Mouse (Mus musculus) CH12.LX (cell line): Measurements from ENCODE around the gene Cryzl2. TPM values are rescaled to one million over a fixed set of nuclear protein-coding genes. Genes with fewer than 3 reads are reported as not detected.

Experiments used
- DNase-seq: peaks from one replicate; pipeline ENCODE4 v3.0.0-alpha.2; 2013; ENCODE audit errors: extremely low read depth
- H3K27ac ChIP-seq: 2 replicates; pipeline ENCODE4 v1.5.1; 2012; ENCODE audit warnings: low read depth, mild to moderate bottlenecking, control low read depth, moderate library complexity; ENCODE audit not compliant: insufficient read depth
- H3K27me3 ChIP-seq: replicated peaks from 2 replicates; pipeline ENCODE3; 2012; ENCODE audit warnings: inconsistent platforms
- H3K36me3 ChIP-seq, 2 experiments: replicated peaks in 1 of 2; 2 replicates each; pipeline versions ENCODE3 to v1.6.1; 2012; ENCODE audit warnings: inconsistent platforms in 1 of 2, low read length in 1 of 2, mild to moderate bottlenecking in 1 of 2, mixed read lengths in 1 of 2, moderate library complexity in 1 of 2; ENCODE audit not compliant: control insufficient read depth in 1 of 2, insufficient read depth in 1 of 2
- H3K4me1 ChIP-seq, 2 experiments: 2 replicates each; pipeline ENCODE4 v1.6.1; 2012; ENCODE audit warnings: inconsistent platforms in 1 of 2, moderate library complexity in 1 of 2; ENCODE audit not compliant: insufficient read depth in 2 of 2, control insufficient read depth in 1 of 2
- H3K4me2 ChIP-seq: 2 replicates; pipeline ENCODE4 v1.6.1; 2012; ENCODE audit warnings: low read depth, mild to moderate bottlenecking, control low read depth; ENCODE audit not compliant: poor library complexity, insufficient read depth, severe bottlenecking
- H3K4me3 ChIP-seq, 3 experiments: fragments of 150-350 bp in 1 of 3; sonication (generic) in 1 of 3; replicated peaks in 1 of 3; 2 replicates each; pipeline versions ENCODE3 to v1.5.1; 2011 to 2012; ENCODE audit warnings: low read depth in 2 of 3, low read length in 2 of 3, mild to moderate bottlenecking in 2 of 3, moderate library complexity in 2 of 3, control low read depth in 1 of 3, improper control_type of control experiment in 1 of 3, inconsistent platforms in 1 of 3, mixed read lengths in 1 of 3; ENCODE audit not compliant: poor library complexity in 1 of 3
- H3K79me2 ChIP-seq: replicated peaks from 2 replicates; pipeline ENCODE4 v1.6.1; 2012; ENCODE audit warnings: mild to moderate bottlenecking, moderate library complexity; ENCODE audit not compliant: control insufficient read depth, poor library complexity, insufficient read depth, severe bottlenecking; ENCODE audit errors: extremely low read depth
- H3K9ac ChIP-seq: 2 replicates; pipeline ENCODE4 v1.6.1; 2012; ENCODE audit warnings: low read depth, mild to moderate bottlenecking, control low read depth, moderate library complexity; ENCODE audit not compliant: insufficient read depth
- H3K9me3 ChIP-seq: replicated peaks from 2 replicates; pipeline ENCODE3; 2012; ENCODE audit warnings: low read length, inconsistent platforms, mixed read lengths
- BHLHE40 ChIP-seq: IDR thresholded peaks from 2 replicates; pipeline ENCODE4 v1.6.1; 2011; ENCODE audit warnings: mild to moderate bottlenecking, low read depth, low read length, improper control_type of control experiment
- CHD1 ChIP-seq: IDR thresholded peaks from 2 replicates; pipeline ENCODE4 v1.6.1; 2012; ENCODE audit warnings: low read depth, low read length, improper control_type of control experiment, inconsistent platforms
- CTCF ChIP-seq, 2 experiments: IDR thresholded peaks in 1 of 2; conservative IDR thresholded peaks in 1 of 2; 2 replicates each; pipeline ENCODE4 v1.5.1; 2011 to 2012; ENCODE audit warnings: low read depth in 2 of 2, low read length in 2 of 2, improper control_type of control experiment in 1 of 2, inconsistent platforms in 1 of 2, mild to moderate bottlenecking in 1 of 2, moderate library complexity in 1 of 2
- E2F4 ChIP-seq: IDR thresholded peaks from 2 replicates; pipeline ENCODE4 v1.6.1; 2011; ENCODE audit warnings: low read depth, low read length, improper control_type of control experiment; ENCODE audit not compliant: insufficient replicate concordance
- IRF4 ChIP-seq: IDR thresholded peaks from 2 replicates; pipeline ENCODE4 v1.6.1; 2014; ENCODE audit warnings: low read depth, mild to moderate bottlenecking, inconsistent platforms, low read length, improper control_type of control experiment
- JUN ChIP-seq: IDR thresholded peaks from 2 replicates; pipeline ENCODE4 v1.6.1; 2011; ENCODE audit warnings: low read depth, mild to moderate bottlenecking, low read length, improper control_type of control experiment, moderate library complexity; ENCODE audit not compliant: insufficient read depth
- MAZ ChIP-seq: IDR thresholded peaks from 2 replicates; pipeline ENCODE4 v1.6.1; 2012; ENCODE audit warnings: low read depth, mild to moderate bottlenecking, inconsistent platforms, low read length, improper control_type of control experiment, moderate library complexity
- MEF2A ChIP-seq: IDR thresholded peaks from 2 replicates; pipeline ENCODE4 v1.6.1; 2014; ENCODE audit warnings: low read depth, mild to moderate bottlenecking, inconsistent platforms, low read length, improper control_type of control experiment, borderline replicate concordance
- MXI1 ChIP-seq: IDR thresholded peaks from 2 replicates; pipeline ENCODE4 v1.6.1; 2011; ENCODE audit warnings: mild to moderate bottlenecking, low read depth, low read length, improper control_type of control experiment
- NELFE ChIP-seq: IDR thresholded peaks from 2 replicates; pipeline ENCODE4 v1.6.1; 2011; ENCODE audit warnings: low read depth, low read length, improper control_type of control experiment
- POLR2AphosphoS2 ChIP-seq: IDR thresholded peaks from 2 replicates; pipeline ENCODE4 v1.6.1; 2011; ENCODE audit warnings: low read depth, low read length, improper control_type of control experiment
- RAD21 ChIP-seq: IDR thresholded peaks from 2 replicates; pipeline ENCODE4 v1.6.1; 2011; ENCODE audit warnings: low read depth, mild to moderate bottlenecking, low read length, improper control_type of control experiment, moderate library complexity
- RCOR1 ChIP-seq: conservative IDR thresholded peaks from 2 replicates; pipeline ENCODE4 v1.6.1; 2012; ENCODE audit warnings: low read depth, mild to moderate bottlenecking, inconsistent platforms, low read length, improper control_type of control experiment
- TBP ChIP-seq: conservative IDR thresholded peaks from 2 replicates; pipeline ENCODE4 v1.6.1; 2011; ENCODE audit warnings: low read depth, low read length, improper control_type of control experiment
- USF2 ChIP-seq: conservative IDR thresholded peaks from 2 replicates; pipeline ENCODE4 v1.6.1; 2011; ENCODE audit warnings: low read depth, low read length, improper control_type of control experiment
- ZC3H11A ChIP-seq: IDR thresholded peaks from 2 replicates; pipeline ENCODE4 v1.6.1; 2012; ENCODE audit warnings: low read depth, mild to moderate bottlenecking, inconsistent platforms, low read length, improper control_type of control experiment
- ZKSCAN1 ChIP-seq: IDR thresholded peaks from 2 replicates; pipeline ENCODE4 v1.6.1; 2012; ENCODE audit warnings: low read depth, inconsistent platforms, low read length, improper control_type of control experiment, borderline replicate concordance
- dilution Hi-C: fragments of 300-500 bp; cut with MboI; formaldehyde crosslinking; loops from 2 replicates; pipeline ENCODE4 v1.14.3; 2020; ENCODE audit warnings: low sequenced_read_pairs; ENCODE audit not compliant: extremely low pct_unique_long_range_greater_than_20kb, extremely low pct_ligation_motif_present
- in situ Hi-C: fragments of 300-500 bp; cut with MboI; formaldehyde crosslinking; loops from 3 replicates; pipeline ENCODE4 v1.14.3; 2019; ENCODE audit warnings: low sequenced_read_pairs, low pct_ligation_motif_present, low pct_unique_long_range_greater_than_20kb, mixed read lengths
- polyA plus RNA-seq: library from polyadenylated mRNA; unstranded; fragments of >175 nt; gene quantifications from 2 replicates; pipeline ENCODE4 v1.2.1, GENCODE M21; 2012; ENCODE audit warnings: low read depth; ENCODE audit not compliant: insufficient read length
- total RNA-seq, 2 experiments: library from RNA; depleted of rRNA; stranded (reverse); fragments of 300-350 nt in 1 of 2; fragments of >200 nt in 1 of 2; gene quantifications; 2 replicates each; pipeline ENCODE4 v1.2.3; 2012 to 2014

The Cryzl2 gene
- total and polyA plus RNA-seq, 3 experiments: 22.5 to 41.0 (median 25.0) TPM

- Histone ChIP-seq H3K27ac (no peak overlapping the region), H3K79me2 (no peaks in the 10 kb centered on the region), H3K9me3 (no peaks in the 10 kb centered on the region), H3K9ac (no peak overlapping the region), H3K4me2 (no peak overlapping the region), H3K4me1 (peaks cover 0 to 27% of the 10 kb centered on the region in 2 experiments; a peak in 3 of 4 replicates), H3K36me3 (no peaks in the 10 kb centered on the region), H3K4me3 (no peak overlapping the region), H3K27me3 (peaks cover 4% of the 10 kb centered on the region)
- DNase-seq: no peak
- TF ChIP-seq RAD21: no peak
- TF ChIP-seq USF2: no peak
- no peak for TF ChIP-seq JUN
- TF ChIP-seq IRF4: no peak
- TF ChIP-seq RCOR1: no peak
- no peak for TF ChIP-seq MAZ
- TF ChIP-seq MEF2A: no peak
- TF ChIP-seq NELFE: no peak
- no peak for TF ChIP-seq ZKSCAN1
- no peak for TF ChIP-seq ZC3H11A
- TF ChIP-seq E2F4: no peak
- TF ChIP-seq CHD1: no peak
- TF ChIP-seq CTCF (conservative IDR thresholded peaks at IDR 0.05 in 1 of 2, IDR thresholded peaks at IDR 0.05 in 1 of 2; ENCODE audit: low read depth in 2 of 2, low read length in 2 of 2): no peak
- TF ChIP-seq MXI1: no peak
- no peak for TF ChIP-seq TBP
- TF ChIP-seq POLR2AphosphoS2: no peak
- in situ Hi-C loops: no loop called here
- dilution Hi-C loops: no loop called here
These were observed 30.8 kb upstream of the Cryzl2 start for GRCm38 (mm10) chr1:157427604-157428003.

GRCm38 (mm10) chr1:157428366-157428765, 30.0 kb upstream of the Cryzl2 start:
- H3K79me2 ChIP-seq: no peaks in the 10 kb centered on the region
- no peak for TF ChIP-seq BHLHE40
- TF ChIP-seq TBP: no peak
- no peak for TF ChIP-seq USF2
- H3K4me3 ChIP-seq: no peak overlapping the region
- peaks cover 4% of the 10 kb centered on the region for H3K27me3 ChIP-seq
- H3K27ac ChIP-seq: no peak overlapping the region
- in situ Hi-C loops: no loop called here
- DNase-seq: no peak
- H3K4me1 ChIP-seq: peaks cover 0 to 27% of the 10 kb centered on the region in 2 experiments; a peak in 3 of 4 replicates
- dilution Hi-C loops: no loop called here
- H3K36me3 ChIP-seq: no peaks in the 10 kb centered on the region
- H3K9me3 ChIP-seq: no peaks in the 10 kb centered on the region
- H3K9ac ChIP-seq: no peak overlapping the region
- H3K4me2 ChIP-seq: no peak overlapping the region
